Mouse (Mus musculus): Measurements from ENCODE around the gene Elavl1. TPM values are rescaled to one million over a fixed set of nuclear protein-coding genes. Genes with fewer than 3 reads are reported as not detected.

The Elavl1 gene
- polyA plus RNA-seq, 1 experiment = 28.2 TPM

DNA sequence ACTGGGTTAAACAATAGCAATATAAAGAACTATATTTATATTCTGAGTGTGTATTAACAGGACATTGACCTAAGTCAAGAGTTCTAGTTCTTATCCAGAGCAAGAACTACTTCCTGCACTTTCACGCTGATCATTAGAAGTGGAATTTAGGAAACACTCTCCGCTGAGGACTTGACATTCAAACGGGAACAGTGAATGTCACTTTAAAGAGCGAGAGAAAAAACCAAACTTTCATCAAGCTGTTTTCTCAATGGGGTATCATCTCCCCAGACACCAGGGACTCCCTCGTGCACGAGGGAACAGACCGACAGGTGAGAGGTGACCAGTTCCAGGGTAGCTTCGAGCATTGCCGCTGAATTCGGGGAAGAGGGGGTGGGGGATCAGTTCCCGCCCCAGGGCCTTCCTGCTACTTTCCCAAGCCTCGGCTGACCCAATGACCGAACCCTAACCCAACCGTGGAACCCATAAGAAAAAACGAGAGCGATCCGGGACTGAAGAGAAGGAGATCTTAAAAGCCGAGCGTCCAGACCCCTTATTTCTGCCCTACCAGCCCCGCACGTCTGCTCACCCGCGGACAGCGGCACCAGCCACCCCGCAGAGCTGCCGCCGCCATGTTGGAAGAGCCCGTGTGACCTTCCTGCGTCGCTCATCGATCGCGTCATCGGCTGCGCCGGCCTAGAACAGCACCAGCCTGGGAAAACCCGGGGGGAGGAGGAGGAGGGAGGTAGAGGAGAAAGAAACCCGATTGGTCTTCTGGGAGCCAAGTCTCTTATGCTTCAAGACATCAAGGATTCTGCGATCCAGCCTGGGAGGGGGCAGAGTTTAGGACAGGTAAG is 49.7 kb downstream of the Elavl1 start, which contains the start of gene Timm44:
Gene Timm44, minus strand, starts transcription at position 639 of the 836 bp plus-strand sequence.
- H3K36me3 ChIP-seq (ENCODE audit: control insufficient read depth, insufficient read depth, low read length) = no peaks in the 10 kb centered on the region
- H3K4me3 ChIP-seq (ENCODE audit: control insufficient read depth, low read depth, low read length) = peak within 1 kb of the TSS; percentile 93
- H3K27me3 ChIP-seq (ENCODE audit: control insufficient read depth, insufficient read depth, low read length) = no peaks in the 10 kb centered on the region
- TF ChIP-seq POLR2A (IDR thresholded peaks at IDR 0.05; ENCODE audit: control insufficient read depth, low read depth, low read length) (peak; percentile 79), CTCF (IDR thresholded peaks at IDR 0.05; ENCODE audit: control insufficient read depth, insufficient read depth, insufficient replicate concordance, low read depth, low read length) (no peak)
- H3K4me1 ChIP-seq (ENCODE audit: control insufficient read depth, insufficient read depth, low read length) = peaks cover 4% of the 10 kb centered on the region
- peak within 1 kb of the TSS; percentile 45 for H3K27ac ChIP-seq (ENCODE audit: control insufficient read depth, insufficient read depth, low read depth, low read length)

DNA sequence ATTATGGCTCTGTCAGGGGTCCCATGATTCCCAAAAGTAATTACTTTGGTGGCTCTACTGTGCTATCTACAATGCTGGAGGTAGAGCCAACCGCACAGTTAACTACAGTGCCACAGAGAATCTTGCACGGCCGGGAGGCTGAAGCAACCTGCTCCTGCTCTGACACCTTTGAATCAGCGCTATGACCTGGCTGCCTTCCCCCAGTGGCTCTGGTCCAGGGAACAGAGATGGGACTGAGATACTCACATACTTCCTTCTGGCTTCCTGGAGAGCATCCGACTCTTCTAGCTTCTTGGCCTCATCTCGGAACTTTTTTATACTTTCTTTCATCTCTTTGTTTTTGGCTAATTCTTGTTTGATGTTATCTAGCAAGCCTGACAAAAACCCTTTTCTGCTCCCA is 55.6 kb downstream of the Elavl1 start:
- Histone ChIP-seq H3K4me3 (ENCODE audit: control insufficient read depth, low read depth, low read length) (no peak overlapping the region), H3K36me3 (ENCODE audit: control insufficient read depth, insufficient read depth, low read length) (peaks cover 6% of the 10 kb centered on the region), H3K4me1 (ENCODE audit: control insufficient read depth, insufficient read depth, low read length) (no peaks in the 10 kb centered on the region), H3K27ac (ENCODE audit: control insufficient read depth, insufficient read depth, low read depth, low read length) (no peak overlapping the region), H3K27me3 (ENCODE audit: control insufficient read depth, insufficient read depth, low read length) (no peaks in the 10 kb centered on the region)
- no peak for TF ChIP-seq CTCF (IDR thresholded peaks at IDR 0.05; ENCODE audit: control insufficient read depth, insufficient read depth, insufficient replicate concordance, low read depth, low read length)
- no peak for TF ChIP-seq POLR2A (IDR thresholded peaks at IDR 0.05; ENCODE audit: control insufficient read depth, low read depth, low read length)

DNA sequence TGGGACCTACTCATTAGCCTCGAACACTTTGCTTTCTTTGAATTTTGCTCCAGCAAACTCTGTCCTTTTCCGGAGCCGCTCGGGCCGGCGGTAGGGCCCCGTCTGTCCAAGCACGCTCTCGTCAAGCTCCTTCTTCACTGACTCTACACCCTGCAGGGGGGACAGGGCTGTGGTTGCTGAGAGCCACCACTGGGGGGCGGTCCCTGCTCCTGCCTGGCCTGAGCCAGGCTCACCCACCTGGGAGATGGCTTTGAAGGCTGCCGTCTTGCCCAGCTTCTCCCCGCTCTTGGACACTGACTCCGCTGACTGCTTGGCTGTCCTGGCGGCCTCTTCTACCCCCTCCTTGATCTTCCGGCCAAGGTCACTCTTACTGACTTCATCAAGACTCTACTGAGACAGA is 57.6 kb downstream of the Elavl1 start:
- Histone ChIP-seq H3K36me3 (ENCODE audit: control insufficient read depth, insufficient read depth, low read length) (peaks cover 6% of the 10 kb centered on the region), H3K4me3 (ENCODE audit: control insufficient read depth, low read depth, low read length) (no peak overlapping the region), H3K4me1 (ENCODE audit: control insufficient read depth, insufficient read depth, low read length) (no peaks in the 10 kb centered on the region), H3K27me3 (ENCODE audit: control insufficient read depth, insufficient read depth, low read length) (no peaks in the 10 kb centered on the region), H3K27ac (ENCODE audit: control insufficient read depth, insufficient read depth, low read depth, low read length) (no peak overlapping the region)
- TF ChIP-seq POLR2A (IDR thresholded peaks at IDR 0.05; ENCODE audit: control insufficient read depth, low read depth, low read length) (no peak), CTCF (IDR thresholded peaks at IDR 0.05; ENCODE audit: control insufficient read depth, insufficient read depth, insufficient replicate concordance, low read depth, low read length) (peak; percentile 22; the same call in 1 of the 2 replicates)

DNA sequence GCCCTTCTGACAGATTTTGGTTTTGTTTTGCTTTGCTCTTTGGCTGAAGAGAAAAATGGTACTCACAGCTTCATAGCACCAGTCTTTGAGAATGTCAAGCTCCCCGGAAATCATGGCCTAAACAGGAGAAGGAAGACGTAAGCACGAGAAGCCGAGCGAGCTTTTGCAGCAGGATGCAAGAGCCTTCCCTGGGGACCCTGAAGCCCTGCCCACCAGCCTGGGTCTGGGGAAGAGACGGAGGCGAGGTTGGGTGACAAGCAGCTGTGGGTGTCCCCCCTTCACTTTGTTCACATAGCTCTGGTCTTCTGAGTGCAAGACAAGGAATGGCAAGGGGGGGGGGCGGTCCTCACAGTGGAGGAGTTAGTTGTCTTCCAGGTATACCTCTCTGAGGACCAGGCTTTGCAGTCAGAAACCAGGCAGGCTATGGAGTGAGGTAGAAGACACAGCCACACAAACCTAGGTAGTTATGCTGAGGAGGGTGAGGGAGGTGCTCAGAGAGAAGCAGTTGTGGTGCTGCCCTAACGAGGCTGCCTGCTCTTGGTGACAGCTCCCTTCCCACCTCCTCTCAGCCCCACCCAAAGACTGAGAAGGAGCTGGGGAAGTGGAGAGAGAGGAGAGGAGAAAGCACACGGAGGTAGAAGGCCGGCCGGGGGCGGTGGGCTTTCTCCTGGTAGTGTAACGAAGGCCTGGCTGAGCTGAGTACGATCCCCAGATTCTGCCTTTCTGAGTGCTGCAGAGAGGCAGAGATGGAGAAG is 59.9 kb downstream of the Elavl1 start:
- H3K36me3 ChIP-seq (ENCODE audit: control insufficient read depth, insufficient read depth, low read length) = peaks cover 6% of the 10 kb centered on the region
- TF ChIP-seq CTCF (IDR thresholded peaks at IDR 0.05; ENCODE audit: control insufficient read depth, insufficient read depth, insufficient replicate concordance, low read depth, low read length) (no peak), POLR2A (IDR thresholded peaks at IDR 0.05; ENCODE audit: control insufficient read depth, low read depth, low read length) (no peak)
- H3K4me1 ChIP-seq (ENCODE audit: control insufficient read depth, insufficient read depth, low read length) = no peaks in the 10 kb centered on the region
- no peak overlapping the region for H3K4me3 ChIP-seq (ENCODE audit: control insufficient read depth, low read depth, low read length)
- no peaks in the 10 kb centered on the region for H3K27me3 ChIP-seq (ENCODE audit: control insufficient read depth, insufficient read depth, low read length)
- no peak overlapping the region for H3K27ac ChIP-seq (ENCODE audit: control insufficient read depth, insufficient read depth, low read depth, low read length)

DNA sequence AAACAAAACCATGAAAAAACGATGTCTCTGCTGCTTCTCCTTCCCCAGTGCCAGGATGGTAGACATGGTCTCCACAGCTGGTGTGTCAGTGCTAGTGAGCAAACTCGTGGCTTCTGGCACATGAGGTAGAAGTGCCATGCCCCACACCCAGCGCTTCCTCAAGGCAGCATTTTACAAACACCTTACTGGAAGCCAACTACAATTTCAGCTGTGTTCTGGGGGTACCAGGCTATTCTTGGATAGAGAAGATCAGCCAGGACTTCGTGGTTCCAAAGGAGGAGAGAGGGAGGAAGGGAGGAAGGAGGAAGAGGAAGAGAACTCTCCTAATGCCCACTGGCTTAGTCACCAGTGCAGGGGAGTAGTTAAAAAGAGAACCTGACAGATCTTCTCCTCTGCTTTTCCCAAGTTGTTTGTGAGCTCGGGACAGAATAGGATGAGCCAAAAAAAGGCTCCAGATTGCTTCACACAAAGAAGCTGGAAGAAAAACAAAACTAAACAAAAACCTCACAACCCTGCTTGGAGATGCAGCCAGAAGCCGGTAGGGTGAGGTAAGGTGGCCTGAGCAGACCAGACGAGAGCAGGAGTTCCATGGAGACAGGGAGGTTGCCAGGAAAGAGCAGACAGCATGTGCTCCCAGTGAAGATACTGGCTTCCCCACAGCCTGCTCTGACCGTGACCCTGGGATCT is 62.0 kb downstream of the Elavl1 start:
- Histone ChIP-seq H3K4me1 (ENCODE audit: control insufficient read depth, insufficient read depth, low read length) (peaks cover 8% of the 10 kb centered on the region), H3K27me3 (ENCODE audit: control insufficient read depth, insufficient read depth, low read length) (no peaks in the 10 kb centered on the region), H3K27ac (ENCODE audit: control insufficient read depth, insufficient read depth, low read depth, low read length) (peak overlapping the region; percentile 25), H3K4me3 (ENCODE audit: control insufficient read depth, low read depth, low read length) (no peak overlapping the region), H3K36me3 (ENCODE audit: control insufficient read depth, insufficient read depth, low read length) (peaks cover 4% of the 10 kb centered on the region)
- TF ChIP-seq CTCF (IDR thresholded peaks at IDR 0.05; ENCODE audit: control insufficient read depth, insufficient read depth, insufficient replicate concordance, low read depth, low read length) (no peak), POLR2A (IDR thresholded peaks at IDR 0.05; ENCODE audit: control insufficient read depth, low read depth, low read length) (0 out of 2 replicates have a peak, but pooled peaks have one; percentile 13)

DNA sequence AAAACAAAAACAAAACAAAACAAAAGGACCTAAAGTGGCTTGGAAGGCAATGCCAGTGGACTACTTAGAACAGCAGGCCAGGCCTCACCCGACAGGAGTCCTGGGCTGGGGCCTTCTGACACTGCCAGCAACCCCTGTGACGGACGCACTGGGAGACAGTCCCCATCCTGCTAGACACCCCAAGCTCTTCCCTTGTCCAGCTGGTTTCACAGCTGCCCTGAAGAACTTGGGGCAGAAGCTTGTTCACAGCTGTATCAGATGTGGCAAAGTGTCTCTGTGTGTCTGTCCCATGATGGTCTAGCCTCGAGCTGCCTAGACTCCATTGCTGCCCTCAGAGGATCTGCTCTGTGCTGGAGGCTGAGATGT is 65.4 kb downstream of the Elavl1 start:
- Histone ChIP-seq H3K4me1 (ENCODE audit: control insufficient read depth, insufficient read depth, low read length) (peaks cover 13% of the 10 kb centered on the region), H3K27ac (ENCODE audit: control insufficient read depth, insufficient read depth, low read depth, low read length) (peak overlapping the region; percentile 84; the same call in 1 of the 2 replicates), H3K27me3 (ENCODE audit: control insufficient read depth, insufficient read depth, low read length) (no peaks in the 10 kb centered on the region), H3K4me3 (ENCODE audit: control insufficient read depth, low read depth, low read length) (peak overlapping the region; percentile 90), H3K36me3 (ENCODE audit: control insufficient read depth, insufficient read depth, low read length) (no peaks in the 10 kb centered on the region)
- TF ChIP-seq POLR2A (IDR thresholded peaks at IDR 0.05; ENCODE audit: control insufficient read depth, low read depth, low read length) = no peak
- no peak for TF ChIP-seq CTCF (IDR thresholded peaks at IDR 0.05; ENCODE audit: control insufficient read depth, insufficient read depth, insufficient replicate concordance, low read depth, low read length)
